Mouse (Mus musculus): ENCODE results near the gene Pspn.

Gene Pspn

DNA sequence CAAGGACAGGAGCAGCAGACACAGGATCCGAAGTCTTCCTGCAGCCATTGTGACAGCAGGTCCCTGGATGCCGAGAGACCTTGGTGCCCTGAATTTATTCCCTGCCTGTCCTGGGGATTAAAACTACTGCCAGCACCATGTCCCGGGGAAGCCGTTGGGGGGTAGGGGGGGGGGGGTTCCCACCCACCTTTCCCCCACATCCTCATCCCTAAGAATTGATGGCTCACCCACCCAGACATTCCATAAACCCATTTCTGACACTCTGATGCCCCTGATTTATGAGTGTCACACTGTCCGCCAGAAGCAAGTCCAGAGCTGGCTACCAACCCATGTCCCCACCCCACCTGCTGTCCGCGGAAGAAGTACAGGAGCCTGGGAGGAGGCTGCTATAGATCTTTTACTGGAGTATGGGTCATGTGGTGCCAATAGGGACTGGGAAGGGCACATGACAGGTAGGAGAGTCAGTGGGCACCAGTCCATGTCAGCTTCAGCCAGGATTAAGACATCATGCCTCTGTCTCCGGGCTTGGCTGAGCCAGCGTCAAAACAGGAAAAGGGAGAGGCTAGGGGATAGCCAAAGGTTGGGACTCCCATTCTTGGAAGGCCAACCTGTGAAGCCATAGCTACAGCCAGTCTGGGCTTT, at the start of gene Pspn:
TSS of gene Pspn (minus strand) at position 51 of the 642 bp plus-strand sequence.
- DNase-seq (ENCODE audit: low spot score in 2 of 2) = no peak

GRCm38 (mm10) chr17:57048816-57049215, 49.0 kb upstream of the Pspn start:
- no peak for DNase-seq (ENCODE audit: low spot score in 2 of 2)

DNA sequence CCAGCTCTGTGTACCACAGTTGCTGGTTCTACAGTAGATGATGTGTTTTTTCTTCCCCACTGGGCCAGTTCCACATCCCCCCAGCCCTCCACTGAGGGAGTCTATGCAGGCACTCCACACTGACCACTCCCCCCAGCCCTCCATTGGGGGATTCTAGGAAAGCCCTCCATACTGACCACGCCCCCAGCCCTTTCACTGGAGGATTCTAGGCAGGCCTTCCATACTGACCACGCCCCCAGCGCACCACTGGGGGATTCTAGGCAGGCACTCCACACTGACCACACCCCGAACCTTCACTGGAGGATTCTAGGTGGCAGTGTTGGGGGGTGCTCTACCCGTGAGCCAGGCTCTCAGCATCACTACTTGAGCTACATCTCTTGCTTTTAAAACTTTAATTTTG, 47.6 kb upstream of the Pspn start:
- DNase-seq (ENCODE audit: low spot score in 2 of 2) = no peak

GRCm38 (mm10) chr17:57041554-57041953, 41.7 kb upstream of the Pspn start, which contains the start of gene Slc25a41:
TSS of gene Slc25a41 (minus strand) at chr17:57041654.
- DNase-seq (ENCODE audit: low spot score in 2 of 2) = no peak

GRCm38 (mm10) chr17:57038978-57039377, 39.2 kb upstream of the Pspn start:
- no peak for DNase-seq (ENCODE audit: low spot score in 2 of 2)

- no peak for DNase-seq (ENCODE audit: low spot score in 2 of 2)
Measured at GRCm38 (mm10) chr17:57032854-57033253, 33.0 kb upstream of the Pspn start.

- DNase-seq (ENCODE audit: low spot score in 2 of 2) = peak; percentile 97 to 99
Measured at GRCm38 (mm10) chr17:57031661-57032420, 32.0 kb upstream of the Pspn start.

DNA sequence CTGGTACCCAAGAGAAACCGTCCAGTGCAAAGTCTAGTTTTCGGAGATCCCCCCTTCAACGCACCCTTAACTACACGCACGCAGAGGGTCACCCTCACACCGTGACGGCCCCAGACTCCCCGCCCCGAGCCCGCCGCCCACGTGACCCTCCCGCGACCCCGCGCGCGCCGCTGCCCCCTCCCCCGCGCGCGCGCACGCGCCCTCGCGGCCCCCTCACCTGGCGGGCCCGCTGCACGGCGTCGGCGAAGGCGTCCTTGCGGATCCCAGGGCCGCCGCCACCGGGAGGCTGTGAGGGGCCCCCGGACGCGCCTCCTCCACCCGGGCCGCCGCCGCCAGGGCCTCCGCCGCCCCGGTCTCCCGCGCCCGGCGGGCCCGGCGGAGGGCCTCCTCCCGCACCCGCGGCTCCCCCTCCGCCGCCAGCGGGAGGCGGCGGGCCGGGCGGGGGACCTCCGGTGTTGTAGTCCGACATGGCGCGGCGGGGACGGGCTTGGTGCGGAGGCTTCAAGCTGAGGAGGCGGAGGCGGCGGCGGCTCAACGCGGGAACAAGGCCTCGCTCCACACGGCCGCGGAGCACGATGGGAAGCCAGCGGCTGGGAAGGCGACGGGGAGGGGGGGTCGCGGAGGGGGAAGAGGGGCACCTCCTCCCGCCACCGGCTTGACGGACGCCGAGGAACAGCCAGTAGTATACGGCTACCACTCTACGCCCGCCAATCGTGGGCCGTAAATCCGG, 31.3 kb upstream of the Pspn start, which contains the start of gene Khsrp:
TSS of gene Khsrp (minus strand) at position 592 of the 730 bp plus-strand sequence.
- peak; percentile 43 to 82 for DNase-seq (ENCODE audit: low spot score in 2 of 2)

DNA sequence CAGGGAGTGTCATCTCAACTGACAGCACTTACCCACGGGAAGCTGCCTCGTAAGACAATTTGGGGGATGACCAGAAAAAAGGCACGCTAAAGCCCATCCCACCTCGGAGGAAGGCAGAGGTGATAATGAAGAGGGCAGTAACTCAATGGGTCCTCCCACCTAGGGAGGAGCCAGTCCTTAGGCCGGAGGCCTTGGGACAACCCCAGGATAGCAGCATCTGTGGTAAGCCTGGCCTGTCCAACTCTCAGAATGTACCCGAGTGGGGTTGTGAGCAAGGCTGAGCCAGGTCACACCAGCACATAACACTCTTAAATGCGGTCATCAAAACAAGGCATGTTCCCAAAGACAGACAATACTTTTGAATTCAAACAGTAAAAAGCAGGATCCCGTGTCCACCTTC, 29.9 kb upstream of the Pspn start:
- DNase-seq (ENCODE audit: low spot score in 2 of 2) = peak in 1 of 2 experiments; percentile 47

GRCm38 (mm10) chr17:57027471-57027870, 27.7 kb upstream of the Pspn start:
- DNase-seq (ENCODE audit: low spot score in 2 of 2) = no peak

DNA sequence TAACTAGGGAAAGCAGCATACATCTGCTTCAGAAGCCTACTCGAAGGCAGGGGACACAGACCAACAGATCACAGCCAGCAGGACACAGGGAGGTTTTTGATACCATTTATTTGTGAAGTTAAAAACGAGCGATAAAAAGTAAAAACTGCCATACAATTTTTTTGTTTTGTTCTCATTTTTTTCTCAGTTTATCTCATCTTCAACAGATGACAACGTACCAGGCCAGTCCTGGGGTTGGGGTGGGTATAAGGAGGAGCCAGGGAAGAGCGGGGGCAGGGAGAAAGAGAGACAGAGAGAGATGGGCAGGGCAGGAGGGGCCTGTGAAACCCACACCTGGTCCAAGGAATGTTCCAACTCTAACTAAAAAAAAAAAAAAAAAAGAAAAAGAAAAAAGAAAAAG, 21.1 kb upstream of the Pspn start:
- no peak for DNase-seq (ENCODE audit: low spot score in 2 of 2)

DNA sequence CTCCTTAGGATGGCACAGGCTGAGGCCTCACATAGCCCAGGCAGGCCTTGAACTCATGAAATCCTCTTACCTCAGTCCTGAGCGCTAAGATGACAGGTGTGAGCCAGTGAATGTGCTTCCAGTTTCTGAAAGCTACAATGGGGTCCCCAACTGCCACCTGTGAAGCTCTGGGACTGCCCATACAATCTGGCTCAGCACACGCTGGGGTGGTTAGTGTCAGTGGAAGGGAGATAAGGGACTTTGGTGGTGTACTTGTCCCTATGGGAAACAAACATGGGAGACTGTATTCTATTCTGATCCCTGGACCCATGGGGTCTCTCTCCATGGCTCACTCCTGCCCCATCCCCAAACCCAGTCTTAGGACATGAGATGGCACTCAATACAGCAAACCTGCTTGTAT, 19.9 kb upstream of the Pspn start:
- DNase-seq (ENCODE audit: low spot score in 2 of 2) = peak in 1 of 2 experiments; percentile 42

DNA sequence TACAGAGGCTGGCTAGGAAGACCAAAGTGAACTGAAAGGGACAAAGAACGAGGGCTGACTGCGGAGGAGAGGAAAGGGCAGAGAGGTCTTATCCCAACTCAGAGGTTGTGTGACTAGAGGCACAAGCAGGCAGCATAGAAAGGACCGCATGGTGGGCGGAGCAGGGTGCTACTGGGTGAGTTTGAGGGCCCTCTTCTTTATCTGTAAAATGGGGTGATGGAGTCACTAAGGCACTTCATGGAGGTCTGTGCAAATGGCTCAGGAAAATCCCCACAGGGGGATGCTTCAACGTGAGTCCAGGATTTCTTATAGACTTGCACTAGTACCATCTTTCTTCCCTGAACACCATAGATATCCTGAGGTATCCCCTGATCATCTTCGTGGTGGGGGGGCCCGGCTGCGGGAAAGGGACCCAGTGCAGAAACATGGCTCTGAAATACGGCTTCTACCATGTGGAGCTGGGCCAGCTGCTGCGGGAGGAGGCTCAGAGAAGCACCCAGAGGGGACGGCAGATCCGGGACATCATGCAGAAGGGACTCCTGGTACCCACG, 12.5 kb upstream of the Pspn start:
- no peak for DNase-seq (ENCODE audit: low spot score in 2 of 2)

- peak; percentile 93 to 96 for DNase-seq (ENCODE audit: low spot score in 2 of 2)
Measured at GRCm38 (mm10) chr17:57011236-57012141, 11.7 kb upstream of the Pspn start, which contains the start of the genes Gtf2f1 and Gm17949. TSS of gene Gtf2f1 (minus strand) at chr17:57011288. TSS of gene Gm17949 (plus strand) at chr17:57011469.

- no peak for DNase-seq (ENCODE audit: low spot score in 2 of 2)
Measured at GRCm38 (mm10) chr17:57010911-57011235, 11.1 kb upstream of the Pspn start.

DNA sequence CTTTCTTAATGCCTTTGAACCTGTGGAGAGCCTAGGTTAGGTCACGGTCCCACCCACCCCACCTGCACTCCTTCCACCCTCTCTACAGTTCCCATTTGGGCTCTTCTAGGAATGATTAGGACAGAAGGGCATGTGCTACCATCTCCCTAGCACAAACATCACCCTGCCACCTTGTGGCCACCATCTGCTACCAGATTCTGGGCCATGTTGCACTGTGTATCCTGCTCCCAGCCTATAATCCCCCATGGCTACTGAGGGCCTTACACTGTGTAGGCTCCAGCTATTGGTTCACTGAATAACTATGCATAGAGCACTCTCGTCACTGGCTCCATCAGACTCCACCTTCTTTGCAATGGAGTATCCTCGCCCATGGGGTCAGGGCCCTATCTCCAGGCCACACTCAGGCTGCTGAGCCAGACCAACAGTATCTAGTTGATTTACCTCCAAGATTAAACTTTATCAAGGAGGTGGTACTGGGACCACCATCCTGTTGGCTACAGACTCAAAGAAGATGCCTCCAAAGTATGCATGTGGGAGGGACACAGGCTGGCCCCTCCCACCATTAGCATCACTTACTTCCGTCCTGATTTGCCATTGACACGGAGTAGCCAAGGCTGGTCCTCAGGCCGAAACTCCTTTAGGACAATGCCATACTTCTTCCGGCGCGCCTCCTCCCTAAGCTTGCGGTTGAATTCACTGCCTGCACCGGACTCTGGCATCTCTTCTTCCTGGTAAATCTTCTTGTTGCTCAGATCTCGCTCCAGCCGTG, 7.5 kb upstream of the Pspn start:
- DNase-seq (ENCODE audit: low spot score in 2 of 2) = no peak

- no peak for DNase-seq (ENCODE audit: low spot score in 2 of 2)
Measured at GRCm38 (mm10) chr17:57003994-57004393, 4.2 kb upstream of the Pspn start.

GRCm38 (mm10) chr17:57001228-57001627, 1.4 kb upstream of the Pspn start:
- DNase-seq (ENCODE audit: low spot score in 2 of 2) = no peak

DNA sequence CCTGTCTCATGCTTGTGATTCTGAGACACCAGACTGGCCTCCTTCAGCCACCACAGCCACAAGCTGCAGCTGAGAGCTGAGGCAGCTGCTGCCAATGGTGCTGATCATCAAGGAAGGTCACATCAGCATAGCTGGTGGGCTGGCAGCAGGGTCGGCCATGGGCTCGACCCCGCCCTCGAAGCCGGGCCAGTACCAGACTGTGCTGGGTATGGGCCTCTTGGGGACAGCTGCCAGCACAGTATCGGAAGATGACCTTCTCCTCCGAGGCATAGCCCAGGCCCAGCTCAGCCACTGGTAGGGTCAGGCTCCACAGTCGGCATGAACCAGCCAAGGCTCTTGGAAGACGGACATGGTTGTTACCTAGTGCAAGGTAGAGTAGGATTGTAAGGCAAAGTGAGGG, 404 bp downstream of the Pspn start:
- no peak for DNase-seq (ENCODE audit: low spot score in 2 of 2)

DNA sequence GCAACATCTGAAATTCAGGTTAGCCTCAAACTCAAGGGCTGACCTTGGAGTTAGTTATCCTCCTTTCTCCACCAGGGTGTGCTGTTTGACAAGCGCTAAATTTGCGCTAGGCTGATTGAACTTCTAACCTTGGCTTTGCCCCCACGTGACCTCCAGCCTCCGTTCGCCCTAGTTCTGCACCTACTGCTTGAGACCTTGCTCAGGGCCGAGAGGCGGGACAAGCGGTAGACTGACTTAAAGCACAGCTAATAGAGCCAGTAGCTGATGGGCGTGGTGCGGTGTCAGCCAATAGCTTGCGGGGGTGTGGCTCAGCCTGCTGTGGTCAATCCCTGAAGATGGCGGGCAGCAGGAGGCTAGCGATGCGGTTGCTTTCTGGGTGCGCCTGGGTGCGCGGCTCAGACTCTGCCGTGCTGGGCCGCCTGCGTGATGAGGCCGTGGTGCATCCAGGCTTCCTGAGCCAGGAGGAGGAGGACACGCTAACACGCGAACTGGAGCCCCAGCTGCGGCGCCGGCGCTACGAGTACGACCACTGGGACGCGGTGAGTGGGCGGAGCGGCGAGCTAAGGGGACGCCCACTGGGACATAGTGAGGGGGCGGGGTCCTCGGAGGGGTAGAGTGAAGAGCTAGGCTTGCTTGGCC, 2.7 kb downstream of the Pspn start, which contains the start of gene Alkbh7:
TSS of gene Alkbh7 (plus strand) at position 311 of the 639 bp plus-strand sequence.
- DNase-seq (ENCODE audit: low spot score in 2 of 2) = peak; percentile 94 to 95
